Mouse (Mus musculus) CH12.LX (cell line): ENCODE measurements at regions not wholly inside any gene's neighbourhood (a gene's known extent, or its start where the extent isn't known, plus 50 kb on each side); places are given as distances from the start of the nearest gene placed in this dataset.
A peak's percentile ranks its signal among the peaks of the same experiment; 100 is the strongest.
"Not testable (repeated sequence)": the region's sequence is repeated elsewhere in the genome, so short reads cannot be mapped to it uniquely, and the experiment has no call there.

Experiments used
- DNase-seq: peaks from one replicate; pipeline ENCODE4 v3.0.0-alpha.2; 2013; ENCODE audit errors: extremely low read depth
- H3K27ac ChIP-seq: 2 replicates; pipeline ENCODE4 v1.5.1; 2012; ENCODE audit warnings: low read depth, mild to moderate bottlenecking, control low read depth, moderate library complexity; ENCODE audit not compliant: insufficient read depth
- H3K27me3 ChIP-seq: replicated peaks from 2 replicates; pipeline ENCODE3; 2012; ENCODE audit warnings: inconsistent platforms
- H3K36me3 ChIP-seq, 2 experiments: replicated peaks in 1 of 2; 2 replicates each; pipeline versions ENCODE3 to v1.6.1; 2012; ENCODE audit warnings: inconsistent platforms in 1 of 2, low read length in 1 of 2, mild to moderate bottlenecking in 1 of 2, mixed read lengths in 1 of 2, moderate library complexity in 1 of 2; ENCODE audit not compliant: control insufficient read depth in 1 of 2, insufficient read depth in 1 of 2
- H3K4me1 ChIP-seq, 2 experiments: 2 replicates each; pipeline ENCODE4 v1.6.1; 2012; ENCODE audit warnings: inconsistent platforms in 1 of 2, moderate library complexity in 1 of 2; ENCODE audit not compliant: insufficient read depth in 2 of 2, control insufficient read depth in 1 of 2
- H3K4me2 ChIP-seq: 2 replicates; pipeline ENCODE4 v1.6.1; 2012; ENCODE audit warnings: low read depth, mild to moderate bottlenecking, control low read depth; ENCODE audit not compliant: poor library complexity, insufficient read depth, severe bottlenecking
- H3K4me3 ChIP-seq, 3 experiments: fragments of 150-350 bp in 1 of 3; sonication (generic) in 1 of 3; replicated peaks in 1 of 3; 2 replicates each; pipeline versions ENCODE3 to v1.5.1; 2011 to 2012; ENCODE audit warnings: low read depth in 2 of 3, low read length in 2 of 3, mild to moderate bottlenecking in 2 of 3, moderate library complexity in 2 of 3, control low read depth in 1 of 3, improper control_type of control experiment in 1 of 3, inconsistent platforms in 1 of 3, mixed read lengths in 1 of 3; ENCODE audit not compliant: poor library complexity in 1 of 3
- H3K79me2 ChIP-seq: replicated peaks from 2 replicates; pipeline ENCODE4 v1.6.1; 2012; ENCODE audit warnings: mild to moderate bottlenecking, moderate library complexity; ENCODE audit not compliant: control insufficient read depth, poor library complexity, insufficient read depth, severe bottlenecking; ENCODE audit errors: extremely low read depth
- H3K9ac ChIP-seq: 2 replicates; pipeline ENCODE4 v1.6.1; 2012; ENCODE audit warnings: low read depth, mild to moderate bottlenecking, control low read depth, moderate library complexity; ENCODE audit not compliant: insufficient read depth
- H3K9me3 ChIP-seq: replicated peaks from 2 replicates; pipeline ENCODE3; 2012; ENCODE audit warnings: low read length, inconsistent platforms, mixed read lengths
- BHLHE40 ChIP-seq: IDR thresholded peaks from 2 replicates; pipeline ENCODE4 v1.6.1; 2011; ENCODE audit warnings: mild to moderate bottlenecking, low read depth, low read length, improper control_type of control experiment
- CHD1 ChIP-seq: IDR thresholded peaks from 2 replicates; pipeline ENCODE4 v1.6.1; 2012; ENCODE audit warnings: low read depth, low read length, improper control_type of control experiment, inconsistent platforms
- CHD2 ChIP-seq: IDR thresholded peaks from 2 replicates; pipeline ENCODE4 v1.6.1; 2011; ENCODE audit warnings: low read length, improper control_type of control experiment
- CTCF ChIP-seq, 2 experiments: IDR thresholded peaks in 1 of 2; conservative IDR thresholded peaks in 1 of 2; 2 replicates each; pipeline ENCODE4 v1.5.1; 2011 to 2012; ENCODE audit warnings: low read depth in 2 of 2, low read length in 2 of 2, improper control_type of control experiment in 1 of 2, inconsistent platforms in 1 of 2, mild to moderate bottlenecking in 1 of 2, moderate library complexity in 1 of 2
- ELF1 ChIP-seq: IDR thresholded peaks from 2 replicates; pipeline ENCODE4 v1.6.1; 2014; ENCODE audit warnings: low read depth, mild to moderate bottlenecking, inconsistent platforms, low read length, improper control_type of control experiment
- HCFC1 ChIP-seq: IDR thresholded peaks from 2 replicates; pipeline ENCODE4 v1.6.1; 2012; ENCODE audit warnings: low read depth, mild to moderate bottlenecking, inconsistent platforms, low read length, improper control_type of control experiment
- MYC ChIP-seq: IDR thresholded peaks from 2 replicates; pipeline ENCODE4 v1.6.1; 2011; ENCODE audit warnings: low read depth, mild to moderate bottlenecking, improper control_type of control experiment, low read length
- SMC3 ChIP-seq: IDR thresholded peaks from 2 replicates; pipeline ENCODE4 v1.6.1; 2011; ENCODE audit warnings: low read depth, low read length, improper control_type of control experiment
- dilution Hi-C: fragments of 300-500 bp; cut with MboI; formaldehyde crosslinking; loops from 2 replicates; pipeline ENCODE4 v1.14.3; 2020; ENCODE audit warnings: low sequenced_read_pairs; ENCODE audit not compliant: extremely low pct_unique_long_range_greater_than_20kb, extremely low pct_ligation_motif_present
- in situ Hi-C: fragments of 300-500 bp; cut with MboI; formaldehyde crosslinking; loops from 3 replicates; pipeline ENCODE4 v1.14.3; 2019; ENCODE audit warnings: low sequenced_read_pairs, low pct_ligation_motif_present, low pct_unique_long_range_greater_than_20kb, mixed read lengths

DNA sequence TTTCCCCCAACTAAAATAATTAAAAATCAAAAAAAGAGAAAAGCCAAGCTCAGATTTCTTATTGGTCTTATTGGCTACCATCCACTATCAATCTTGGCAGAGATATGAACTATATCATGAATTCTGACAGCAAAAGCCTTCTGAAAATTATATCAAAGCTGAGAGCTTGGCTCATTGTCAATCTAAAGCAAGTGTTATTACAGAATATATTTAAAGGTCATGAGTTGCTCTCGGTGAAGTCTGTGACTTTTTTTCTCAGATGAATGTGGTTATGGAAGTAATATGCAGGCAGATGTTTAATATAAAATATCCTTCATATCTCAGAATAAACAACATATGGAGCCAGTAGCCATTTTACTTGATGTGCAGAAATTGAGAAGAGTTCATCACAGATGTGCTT, 645.2 kb downstream of the Nxph1 start:
- no peaks in the 10 kb centered on the region for H3K36me3 ChIP-seq
- no peaks in the 10 kb centered on the region for H3K27me3 ChIP-seq
- dilution Hi-C loops = no loop called here
- H3K9ac ChIP-seq = no peak overlapping the region
- no peak overlapping the region for H3K27ac ChIP-seq
- DNase-seq = no peak
- H3K4me2 ChIP-seq = no peak overlapping the region
- in situ Hi-C loops = no loop called here
- no peaks in the 10 kb centered on the region for H3K9me3 ChIP-seq
- no peak overlapping the region for H3K4me3 ChIP-seq
- no peaks in the 10 kb centered on the region for H3K79me2 ChIP-seq
- TF ChIP-seq CHD2 (no peak), MYC (no peak), BHLHE40 (no peak)
- H3K4me1 ChIP-seq = no peaks in the 10 kb centered on the region

- in situ Hi-C loops = no loop called here
- dilution Hi-C loops = no loop called here
- no peaks in the 10 kb centered on the region for H3K79me2 ChIP-seq
Measured at GRCm38 (mm10) chr6:9599418-9599817, 651.2 kb downstream of the Nxph1 start.

DNA sequence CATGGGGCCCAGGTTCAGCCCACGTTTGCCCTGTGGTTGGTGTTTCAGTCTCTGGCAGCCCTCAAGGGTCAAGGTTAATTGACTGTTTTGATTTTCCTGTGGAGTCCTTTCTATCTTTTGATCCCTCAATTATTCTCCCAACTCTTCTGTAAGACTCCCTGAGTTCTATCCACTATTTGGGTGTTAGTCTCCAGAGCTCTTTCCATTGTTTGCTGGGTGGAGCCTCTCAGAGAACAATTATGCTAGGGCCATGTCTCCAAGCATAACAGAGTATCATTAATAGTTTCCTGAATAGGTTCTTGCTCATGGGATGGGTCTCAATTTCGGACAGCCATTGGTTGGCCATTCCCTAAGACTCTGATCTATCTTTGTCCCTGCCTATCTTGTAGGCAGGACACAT, 685.7 kb downstream of the Nxph1 start:
- H3K27me3 ChIP-seq = no peaks in the 10 kb centered on the region
- no peak for TF ChIP-seq CHD1
- TF ChIP-seq ELF1 = no peak
- TF ChIP-seq, all 38 proteins: peak for 0
- in situ Hi-C loops (no loop called here), dilution Hi-C loops (no loop called here)
- Histone ChIP-seq H3K27ac (no peak overlapping the region), H3K9me3 (no peaks in the 10 kb centered on the region), H3K4me2 (no peak overlapping the region), H3K79me2 (no peaks in the 10 kb centered on the region), H3K4me1 (no peaks in the 10 kb centered on the region), H3K36me3 (no peaks in the 10 kb centered on the region), H3K4me3 (no peak overlapping the region), H3K9ac (no peak overlapping the region)
- no peak for DNase-seq

More at GRCm38 (mm10) chr6:9599418-9599817, 651.2 kb downstream of the Nxph1 start:
- no peak overlapping the region for H3K27ac ChIP-seq
- no peaks in the 10 kb centered on the region for H3K4me1 ChIP-seq
- H3K9ac ChIP-seq = no peak overlapping the region
- no peaks in the 10 kb centered on the region for H3K36me3 ChIP-seq
- TF ChIP-seq HCFC1 = no peak
- TF ChIP-seq CTCF (conservative IDR thresholded peaks at IDR 0.05 in 1 of 2, IDR thresholded peaks at IDR 0.05 in 1 of 2; ENCODE audit: low read depth in 2 of 2, low read length in 2 of 2) = peak; percentile 6 to 30; a peak in 2 of 4 replicates
- TF ChIP-seq SMC3 = peak; percentile 17
- peak; percentile 29 for DNase-seq
- H3K4me3 ChIP-seq = no peak overlapping the region
- no peaks in the 10 kb centered on the region for H3K27me3 ChIP-seq
- no peaks in the 10 kb centered on the region for H3K9me3 ChIP-seq
- H3K4me2 ChIP-seq = no peak overlapping the region

- H3K27me3 ChIP-seq, H3K27ac ChIP-seq, in situ Hi-C loops, DNase-seq, H3K4me2 ChIP-seq, dilution Hi-C loops, H3K9me3 ChIP-seq, H3K79me2 ChIP-seq, H3K4me1 ChIP-seq, H3K9ac ChIP-seq, H3K4me3 ChIP-seq, H3K36me3 ChIP-seq: not testable (repeated sequence)
Measured at GRCm38 (mm10) chr6:9643456-9643855, 695.2 kb downstream of the Nxph1 start.

GRCm38 (mm10) chr6:9643926-9644325, 695.7 kb downstream of the Nxph1 start:
- dilution Hi-C loops, H3K27me3 ChIP-seq, H3K4me1 ChIP-seq, H3K27ac ChIP-seq, H3K4me3 ChIP-seq, H3K36me3 ChIP-seq, H3K9ac ChIP-seq, DNase-seq, H3K9me3 ChIP-seq, H3K79me2 ChIP-seq, in situ Hi-C loops, H3K4me2 ChIP-seq: not testable (repeated sequence)
